Mouse (Mus musculus): ENCODE measurements at regions not wholly inside any gene's neighbourhood (a gene's known extent, or its start where the extent isn't known, plus 50 kb on each side); places are given as distances from the start of the nearest gene placed in this dataset.
A peak's percentile ranks its signal among the peaks of the same experiment; 100 is the strongest.

- TF ChIP-seq CTCF (IDR thresholded peaks at IDR 0.05): no peak
- no peak for DNase-seq
- Histone ChIP-seq H3K27ac (no peak overlapping the region), H3K4me3 (no peak overlapping the region)
- intact Hi-C loops (cut with DNase I): no loop called here
These were observed 65.6 kb downstream of the Thap12 start for GRCm38 (mm10) chr7:98768460-98768859.

GRCm38 (mm10) chr7:98769111-98769734 is 65.7 kb upstream of the Wnt11 start:
- no peak overlapping the region for H3K4me3 ChIP-seq
- TF ChIP-seq CTCF (IDR thresholded peaks at IDR 0.05): no peak
- no peak for DNase-seq
- no peak overlapping the region for H3K27ac ChIP-seq
- intact Hi-C loops (cut with DNase I): no loop called here

DNA sequence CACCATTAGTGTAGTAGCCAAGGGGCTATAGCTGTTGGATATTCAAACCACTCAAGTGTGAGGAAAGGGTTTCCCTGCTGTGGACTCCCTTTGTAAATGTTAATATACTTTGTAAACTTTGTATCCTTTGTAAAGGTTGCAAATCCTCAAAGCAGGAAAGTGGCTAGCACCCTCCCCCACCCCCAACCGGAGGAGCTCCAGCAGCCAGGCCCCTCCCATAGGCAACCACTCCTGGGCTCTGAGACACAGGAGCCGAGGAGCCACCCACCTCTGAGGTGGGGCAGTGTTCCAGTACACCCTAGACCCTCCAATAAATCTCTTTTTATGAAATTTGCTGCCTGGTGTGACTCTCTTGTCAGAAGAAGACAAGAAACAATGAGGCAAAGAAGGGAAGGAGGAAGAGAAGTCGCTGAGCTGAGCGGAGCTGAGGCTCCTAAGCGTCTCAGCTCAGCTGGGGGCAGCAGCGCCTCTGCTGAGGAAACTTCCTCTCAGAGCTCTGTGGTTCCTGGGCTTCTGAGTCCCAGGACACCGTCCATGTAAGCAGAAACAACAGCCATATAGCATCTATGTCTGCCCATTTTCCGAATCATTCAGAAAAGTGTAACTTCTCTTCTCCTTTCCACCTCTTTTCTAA is 64.5 kb upstream of the Wnt11 start:
- Histone ChIP-seq H3K4me3 (no peak overlapping the region), H3K27ac (no peak overlapping the region)
- intact Hi-C loops (cut with DNase I): no loop called here
- TF ChIP-seq CTCF (IDR thresholded peaks at IDR 0.05): no peak
- no peak for DNase-seq

DNA sequence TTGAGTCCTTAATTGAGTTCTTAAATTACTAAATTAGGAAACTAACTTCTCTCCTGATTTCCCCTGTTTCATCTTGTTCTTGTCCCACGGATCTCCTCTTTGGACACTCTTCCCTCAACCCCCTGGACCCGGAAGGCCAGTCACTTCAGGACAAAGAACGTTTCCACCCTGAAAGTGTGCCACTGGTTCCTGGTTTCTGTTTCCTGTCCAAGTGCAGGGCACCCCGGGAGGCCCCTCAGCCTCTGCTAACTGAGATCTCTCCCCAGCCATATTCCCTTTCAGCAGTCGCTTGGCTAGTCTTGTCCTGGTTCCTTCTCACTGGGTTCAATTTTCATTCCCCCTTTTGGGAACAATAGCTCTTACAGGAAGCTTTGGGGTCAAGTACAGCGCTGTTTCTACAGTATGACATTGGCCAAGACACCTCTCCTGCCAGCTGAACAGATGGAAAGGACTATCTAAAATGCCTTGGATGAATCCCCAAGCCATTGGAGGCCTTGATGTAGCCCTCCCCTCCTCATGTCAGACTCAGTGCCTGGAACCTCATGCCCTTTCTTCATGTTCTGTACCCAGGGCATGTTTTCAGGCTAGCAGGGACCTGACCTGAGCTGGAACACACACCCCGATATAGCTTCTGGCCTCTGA is 63.7 kb upstream of the Wnt11 start:
- no peak for DNase-seq
- no peak overlapping the region for H3K27ac ChIP-seq
- no peak for TF ChIP-seq CTCF (IDR thresholded peaks at IDR 0.05)
- no peak overlapping the region for H3K4me3 ChIP-seq
- intact Hi-C loops (cut with DNase I): no loop called here

GRCm38 (mm10) chr7:98774597-98774996 is 60.3 kb upstream of the Wnt11 start:
- Histone ChIP-seq H3K4me3 (no peak overlapping the region), H3K27ac (no peak overlapping the region)
- intact Hi-C loops (cut with DNase I): no loop called here
- peak; percentile 42 for TF ChIP-seq CTCF (IDR thresholded peaks at IDR 0.05)
- no peak for DNase-seq

- intact Hi-C loops (cut with DNase I): no loop called here
- no peak for TF ChIP-seq CTCF (IDR thresholded peaks at IDR 0.05)
- H3K4me3 ChIP-seq: no peak overlapping the region
- H3K27ac ChIP-seq: no peak overlapping the region
- no peak for DNase-seq
These were observed 59.9 kb upstream of the Wnt11 start for GRCm38 (mm10) chr7:98775031-98775430.

- TF ChIP-seq CTCF (IDR thresholded peaks at IDR 0.05): no peak
- intact Hi-C loops (cut with DNase I): no loop called here
- Histone ChIP-seq H3K27ac (no peak overlapping the region), H3K4me3 (no peak overlapping the region)
- DNase-seq: no peak
These were observed 57.5 kb upstream of the Wnt11 start for GRCm38 (mm10) chr7:98777304-98777849.

- Histone ChIP-seq H3K4me3 (no peak overlapping the region), H3K27ac (no peak overlapping the region; the same call in 1 of the 2 replicates)
- TF ChIP-seq CTCF (IDR thresholded peaks at IDR 0.05): peak; percentile 94
- DNase-seq: peak; percentile 87
- intact Hi-C loops (cut with DNase I): loop anchor here (1.0 to 2.0 kb wide), 2 partner anchors 36 to 298 kb away; no protein-coding TSS in a partner anchor
These were observed 56.0 kb upstream of the Wnt11 start for GRCm38 (mm10) chr7:98778929-98779328.

DNA sequence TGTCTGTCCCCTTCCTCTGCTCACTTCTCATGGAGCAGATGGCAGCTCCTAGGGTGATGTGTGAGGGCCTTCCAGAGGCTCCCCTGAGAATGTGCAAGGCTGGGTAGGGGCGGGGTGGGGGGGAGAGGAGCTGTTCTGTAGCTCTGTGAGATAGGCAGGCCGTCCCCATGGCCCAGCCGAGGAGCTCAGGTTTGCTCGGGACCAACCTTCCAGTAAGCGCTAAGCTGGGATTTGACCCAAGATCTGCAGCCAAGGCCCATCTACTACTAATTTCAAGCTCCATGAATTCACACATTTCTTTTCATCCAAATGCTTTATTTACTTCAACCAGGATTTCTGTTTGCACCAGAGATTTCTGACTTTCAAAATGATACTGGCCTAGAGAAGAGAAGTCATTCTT is 51.4 kb upstream of the Wnt11 start:
- DNase-seq: no peak
- no peak for TF ChIP-seq CTCF (IDR thresholded peaks at IDR 0.05)
- Histone ChIP-seq H3K4me3 (no peak overlapping the region), H3K27ac (peak overlapping the region; percentile 83)
- intact Hi-C loops (cut with DNase I): no loop called here

DNA sequence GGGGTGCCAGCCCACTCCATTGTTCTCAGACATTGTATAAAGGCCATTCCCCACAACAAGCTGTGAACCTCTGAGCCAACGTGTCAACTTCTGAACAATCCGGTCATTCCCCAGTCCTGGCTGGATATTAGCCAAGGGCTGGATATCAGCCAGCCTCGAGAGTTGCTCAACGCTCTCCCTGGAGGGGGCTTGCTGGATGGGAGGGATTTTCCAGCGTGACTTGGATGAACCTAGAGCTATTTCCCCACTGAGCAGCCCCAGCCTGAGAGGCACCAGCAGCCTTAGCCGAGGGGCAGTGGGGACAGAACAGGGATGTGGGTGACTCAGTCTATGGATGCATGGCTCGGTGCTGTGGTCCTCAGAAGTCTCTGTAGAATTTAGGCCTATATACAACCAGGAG is 51.0 kb upstream of the Wnt11 start:
- intact Hi-C loops (cut with DNase I): no loop called here
- Histone ChIP-seq H3K4me3 (peak overlapping the region; percentile 62), H3K27ac (peak overlapping the region; percentile 83)
- TF ChIP-seq CTCF (IDR thresholded peaks at IDR 0.05): no peak
- DNase-seq: peak; percentile 91

DNA sequence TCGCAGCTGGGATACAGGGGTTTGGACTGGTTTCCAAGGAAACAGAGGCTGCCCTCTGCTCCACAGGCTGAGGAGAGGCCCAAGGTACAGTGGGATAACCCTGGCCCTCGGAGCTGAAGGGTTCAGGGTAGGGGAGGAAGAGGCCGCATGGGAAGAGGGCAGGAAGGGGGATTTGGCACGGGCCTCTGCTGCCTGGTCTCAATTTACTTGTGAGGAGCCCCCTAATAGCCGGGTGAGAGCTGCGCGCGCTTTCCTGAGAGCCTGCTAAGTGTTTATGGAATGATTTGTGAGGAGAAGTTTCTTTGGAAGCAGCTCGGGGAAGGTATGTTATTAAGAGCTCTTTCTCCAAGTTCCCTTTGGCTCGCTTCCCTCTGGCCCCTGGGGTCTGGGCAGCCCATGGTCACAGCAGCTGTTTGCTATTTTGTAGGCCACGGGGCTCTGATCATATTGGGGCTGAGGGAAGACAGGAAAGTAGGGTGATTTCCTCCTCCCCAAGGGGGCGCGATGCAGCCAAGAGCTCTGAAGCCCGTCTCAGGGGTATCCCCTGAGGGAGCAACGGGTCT is 50.5 kb upstream of the Wnt11 start:
- intact Hi-C loops (cut with DNase I): no loop called here
- no peak for TF ChIP-seq CTCF (IDR thresholded peaks at IDR 0.05)
- DNase-seq: peak; percentile 69
- H3K27ac ChIP-seq: peak overlapping the region; percentile 83
- H3K4me3 ChIP-seq: peak overlapping the region; percentile 62
